Mouse (Mus musculus) intestine, postnatal 0 days (tissue): ENCODE results near the gene Serpinf1. TPM values are rescaled to one million over a fixed set of nuclear protein-coding genes. Genes with fewer than 3 reads are reported as not detected.

Experiments
- ATAC-seq: fragments of 200-750 bp; cut with Nextera tagmentation; 2 replicates; pipeline ENCODE4 v1.8.0; 2017; ENCODE audit warnings: mild to moderate bottlenecking, moderate TSS enrichment, moderate library complexity
- H3K27ac ChIP-seq: fragments of 300-500 bp; sonication (generic); 2 replicates; pipeline ENCODE4 v1.5.1; 2014; ENCODE audit warnings: mild to moderate bottlenecking, low read depth, low read length, moderate library complexity
- H3K27me3 ChIP-seq: fragments of 300-500 bp; sonication (generic); replicated peaks from 2 replicates; pipeline ENCODE4 v1.6.1; 2014; ENCODE audit warnings: low read length, mixed read lengths; ENCODE audit not compliant: control insufficient read depth, insufficient read depth
- H3K36me3 ChIP-seq: fragments of 300-500 bp; sonication (generic); 2 replicates; pipeline ENCODE4 v1.6.1; 2014; ENCODE audit warnings: mild to moderate bottlenecking, moderate library complexity; ENCODE audit not compliant: control insufficient read depth, insufficient read depth
- H3K4me1 ChIP-seq: fragments of 300-500 bp; sonication (generic); replicated peaks from 2 replicates; pipeline ENCODE4 v1.6.1; 2014; ENCODE audit warnings: antibody characterized with exemption, low read length, mixed read lengths; ENCODE audit not compliant: control insufficient read depth, insufficient read depth
- H3K4me2 ChIP-seq: fragments of 300-500 bp; sonication (generic); replicated peaks from 2 replicates; pipeline ENCODE4 v1.6.1; 2014; ENCODE audit warnings: low read depth, mild to moderate bottlenecking, moderate library complexity
- H3K4me3 ChIP-seq: fragments of 300-500 bp; sonication (generic); 2 replicates; pipeline ENCODE4 v1.5.1; 2014; ENCODE audit warnings: low read depth, low read length
- H3K9ac ChIP-seq: fragments of 300-500 bp; sonication (generic); 2 replicates; pipeline ENCODE4 v1.6.1; 2014; ENCODE audit warnings: mild to moderate bottlenecking, low read depth, low read length
- H3K9me3 ChIP-seq: fragments of 300-500 bp; sonication (generic); 2 replicates; pipeline ENCODE4 v1.6.1; 2016; ENCODE audit warnings: mixed run types; ENCODE audit not compliant: control insufficient read depth
- CTCF ChIP-seq: sonication (generic); IDR thresholded peaks from 2 replicates; pipeline ENCODE4 v1.5.1; 2016; ENCODE audit warnings: low read depth, mild to moderate bottlenecking, control low read depth, antibody characterized with exemption, moderate library complexity
- WGBS: fragments of 180-500 bp; shearing (Covaris S2); extraction: QIAGEN DNeasy Blood & Tissue Kit; methylation state at CpG from one replicate; pipeline ENCODE4 v1.1.7; 2014; 5-methylcytosine and 5-hydroxymethylcytosine counted together
- polyA plus RNA-seq: library from polyadenylated mRNA; unstranded; fragments of >200 nt; fragmentation: Nextera tagmentation; extraction: Ambion mirVana; gene quantifications from 2 replicates; pipeline ENCODE4 v1.2.1, GENCODE M21; 2015

Serpinf1 gene
- polyA plus RNA-seq, 1 experiment from 2014 or later, result 20.7 TPM

DNA sequence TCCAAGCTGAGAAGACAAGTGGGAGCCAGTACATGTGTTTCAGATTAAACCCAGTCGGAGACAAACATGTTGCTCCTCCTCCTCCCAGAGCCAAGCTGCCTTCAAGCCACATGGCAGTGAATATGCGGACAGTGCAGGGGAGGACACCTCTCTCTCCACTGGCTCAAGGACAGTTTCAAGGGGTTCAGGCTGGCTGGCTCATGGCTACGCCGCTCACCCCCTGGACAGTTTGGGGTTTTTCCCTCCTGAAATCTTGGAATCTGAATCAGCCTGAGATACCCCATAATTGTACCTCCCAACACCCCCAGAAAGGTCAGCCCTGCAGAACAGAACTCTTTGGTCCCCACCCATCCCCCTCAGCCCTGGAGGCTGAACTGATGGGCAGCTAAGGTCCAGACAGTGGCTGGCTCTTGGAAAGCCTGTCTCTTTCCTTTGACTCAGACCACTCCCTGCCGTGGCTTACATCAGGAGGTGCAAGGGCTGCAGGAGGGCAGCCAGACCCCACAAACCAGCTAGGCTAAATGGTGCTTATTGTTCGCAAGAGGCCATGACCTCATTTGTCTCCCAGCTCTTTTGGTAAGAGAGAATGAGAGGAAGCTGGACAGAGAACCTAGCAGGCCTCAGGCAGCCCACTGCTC is 1.0 kb downstream of the Serpinf1 start:
- no peak for TF ChIP-seq CTCF
- H3K27me3 ChIP-seq, result no peaks in the 10 kb centered on the region
- ATAC-seq, result no peak
- H3K9me3 ChIP-seq, result no peaks in the 10 kb centered on the region
- peak overlapping the region; percentile 40; the same call in 1 of the 2 replicates for H3K4me2 ChIP-seq
- no peak overlapping the region for H3K4me3 ChIP-seq
- no peaks in the 10 kb centered on the region for H3K36me3 ChIP-seq
- no peak overlapping the region for H3K27ac ChIP-seq
- no peak overlapping the region for H3K9ac ChIP-seq
- no peaks in the 10 kb centered on the region for H3K4me1 ChIP-seq
- 65% methylated on average over 6 of the region's 6 CpGs for WGBS

DNA sequence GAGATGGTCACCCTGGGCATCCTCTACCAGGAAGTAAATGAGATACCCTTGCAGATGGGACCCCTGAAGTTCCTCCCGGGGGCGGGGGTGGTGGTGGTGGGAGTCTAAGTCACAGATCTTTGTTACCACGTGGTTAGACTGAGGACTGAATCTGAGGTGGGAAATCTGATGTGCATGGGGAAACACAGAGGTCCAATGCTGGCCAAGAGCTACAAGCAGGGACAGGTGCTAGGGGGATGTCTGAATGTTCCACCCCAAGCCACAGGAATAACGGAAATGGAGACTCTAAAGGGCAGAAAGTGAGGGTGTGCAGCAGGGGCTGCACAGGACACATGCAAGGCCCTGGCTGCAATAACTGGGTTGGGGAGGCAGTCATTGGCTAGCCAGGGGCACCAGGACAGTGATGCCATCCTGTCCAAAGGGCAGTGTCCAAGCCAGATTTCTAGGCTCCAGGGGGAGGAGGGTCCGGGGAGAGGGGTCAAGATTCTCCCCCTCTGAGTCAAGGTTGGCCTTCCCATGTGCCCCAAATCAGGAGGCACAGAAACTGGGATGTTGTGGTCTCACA is 1.6 kb downstream of the Serpinf1 start:
- Histone ChIP-seq H3K27me3 (no peaks in the 10 kb centered on the region), H3K36me3 (no peaks in the 10 kb centered on the region), H3K9me3 (no peaks in the 10 kb centered on the region), H3K4me3 (no peak overlapping the region), H3K4me2 (no peak overlapping the region), H3K4me1 (no peaks in the 10 kb centered on the region), H3K27ac (no peak overlapping the region), H3K9ac (no peak overlapping the region)
- no peak for TF ChIP-seq CTCF
- WGBS, result 70% methylated on average over 5 of the region's 5 CpGs
- ATAC-seq, result no peak

DNA sequence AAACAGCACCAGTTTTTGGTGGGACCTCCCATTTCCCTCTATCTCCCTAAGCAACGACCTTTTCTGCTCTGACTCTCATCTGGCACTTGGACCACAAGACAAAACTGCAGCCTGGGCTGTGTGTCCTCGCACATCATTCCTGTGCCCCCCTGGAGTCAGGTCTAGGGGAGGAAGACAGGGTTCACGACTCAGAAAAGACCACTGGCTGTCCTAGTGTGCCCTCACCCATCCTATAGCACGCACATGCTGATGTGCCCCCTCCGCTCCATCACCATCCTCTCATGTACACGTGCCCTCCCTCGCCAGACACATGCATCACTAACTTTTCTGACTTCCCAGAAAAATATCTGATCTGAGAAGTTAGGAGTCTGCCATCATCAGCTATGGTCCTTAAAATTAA is 2.5 kb downstream of the Serpinf1 start:
- Histone ChIP-seq H3K27me3 (no peaks in the 10 kb centered on the region), H3K9ac (no peak overlapping the region), H3K4me2 (no peak overlapping the region), H3K9me3 (no peaks in the 10 kb centered on the region), H3K4me3 (no peak overlapping the region), H3K36me3 (no peaks in the 10 kb centered on the region), H3K27ac (no peak overlapping the region), H3K4me1 (no peaks in the 10 kb centered on the region)
- no peak for TF ChIP-seq CTCF
- ATAC-seq, result no peak
- 79% methylated on average over 7 of the region's 7 CpGs for WGBS

DNA sequence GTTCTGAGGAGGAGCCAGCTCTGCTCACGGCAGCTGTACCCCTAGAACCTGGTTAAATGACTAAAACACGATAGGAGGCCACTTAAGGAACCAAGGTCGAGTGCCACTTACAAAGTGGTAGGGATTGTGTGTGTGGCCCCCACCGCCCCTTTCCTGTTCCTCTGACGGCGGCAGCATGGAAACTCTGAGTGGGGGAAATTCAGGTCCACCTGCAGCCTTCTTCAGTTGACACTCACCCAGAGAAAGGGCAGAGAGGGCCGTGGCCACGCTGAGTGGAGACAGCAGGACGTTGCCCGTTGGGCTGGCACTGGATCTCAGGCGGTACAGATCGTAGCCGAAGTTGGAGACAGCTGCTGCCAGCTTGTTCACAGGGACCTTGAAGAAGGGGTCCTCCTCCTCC is 6.5 kb downstream of the Serpinf1 start:
- H3K4me1 ChIP-seq, result no peaks in the 10 kb centered on the region
- H3K9me3 ChIP-seq, result no peaks in the 10 kb centered on the region
- no peaks in the 10 kb centered on the region for H3K36me3 ChIP-seq
- H3K4me3 ChIP-seq, result no peak overlapping the region
- H3K27ac ChIP-seq, result no peak overlapping the region
- H3K9ac ChIP-seq, result no peak overlapping the region
- H3K27me3 ChIP-seq, result no peaks in the 10 kb centered on the region
- no peak for ATAC-seq
- no peak for TF ChIP-seq CTCF
- H3K4me2 ChIP-seq, result no peak overlapping the region
- WGBS, result 84% methylated on average over 13 of the region's 13 CpGs

DNA sequence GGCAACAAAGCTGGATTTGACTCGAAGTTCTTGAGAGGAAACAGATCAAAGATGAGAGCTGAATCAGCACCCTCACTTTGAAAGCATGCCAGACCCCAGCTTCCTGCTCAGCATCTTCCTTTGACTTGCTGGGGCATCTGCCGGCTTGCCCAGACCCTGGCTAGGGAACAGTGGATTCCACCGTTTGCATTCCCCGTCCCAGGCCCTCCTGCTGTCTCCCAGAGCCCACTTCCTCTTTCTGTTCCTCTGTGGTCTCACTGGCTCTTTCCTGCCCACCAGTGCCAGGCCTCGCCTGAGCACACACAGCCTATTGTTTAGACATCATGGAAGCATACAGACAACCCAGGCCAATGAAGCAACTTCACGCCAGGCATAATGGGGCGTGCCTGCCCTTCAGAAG is 7.4 kb downstream of the Serpinf1 start:
- no peaks in the 10 kb centered on the region for H3K27me3 ChIP-seq
- H3K4me3 ChIP-seq, result no peak overlapping the region
- H3K4me2 ChIP-seq, result no peak overlapping the region
- H3K9ac ChIP-seq, result no peak overlapping the region
- no peak overlapping the region for H3K27ac ChIP-seq
- no peaks in the 10 kb centered on the region for H3K4me1 ChIP-seq
- H3K36me3 ChIP-seq, result no peaks in the 10 kb centered on the region
- 43% methylated on average over 7 of the region's 7 CpGs for WGBS
- no peak for TF ChIP-seq CTCF
- H3K9me3 ChIP-seq, result no peaks in the 10 kb centered on the region
- no peak for ATAC-seq

DNA sequence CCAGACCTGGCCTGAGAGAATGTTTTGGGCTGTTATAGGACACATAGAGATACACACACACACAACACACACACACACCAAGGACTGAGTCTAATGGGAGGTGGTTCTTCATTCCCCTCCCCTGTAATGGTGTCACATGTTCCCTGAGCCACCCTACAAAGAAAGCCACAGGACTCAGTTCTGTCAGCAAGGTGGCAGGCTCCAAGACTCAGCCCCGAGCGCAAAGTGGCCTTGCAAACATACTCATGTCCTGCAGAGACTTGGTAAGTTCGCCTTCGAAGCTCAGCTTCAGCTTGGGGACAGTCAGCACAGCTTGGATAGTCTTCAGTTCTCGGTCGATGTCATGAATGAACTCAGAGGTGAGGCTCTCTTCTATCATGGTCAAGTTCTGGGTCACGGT is 11.9 kb downstream of the Serpinf1 start:
- TF ChIP-seq CTCF, result no peak
- WGBS, result 89% methylated on average over 7 of the region's 7 CpGs
- no peak for ATAC-seq
- no peak overlapping the region for H3K4me3 ChIP-seq
- H3K4me2 ChIP-seq, result no peak overlapping the region
- no peak overlapping the region for H3K27ac ChIP-seq
- no peaks in the 10 kb centered on the region for H3K27me3 ChIP-seq
- no peaks in the 10 kb centered on the region for H3K9me3 ChIP-seq
- no peak overlapping the region for H3K9ac ChIP-seq
- H3K4me1 ChIP-seq, result no peaks in the 10 kb centered on the region
- 0 out of 2 replicates have a peak, but pooled peaks cover 4% of the 10 kb centered on the region for H3K36me3 ChIP-seq
